Mouse (Mus musculus): Measurements from ENCODE around the gene Kifc1.

DNA sequence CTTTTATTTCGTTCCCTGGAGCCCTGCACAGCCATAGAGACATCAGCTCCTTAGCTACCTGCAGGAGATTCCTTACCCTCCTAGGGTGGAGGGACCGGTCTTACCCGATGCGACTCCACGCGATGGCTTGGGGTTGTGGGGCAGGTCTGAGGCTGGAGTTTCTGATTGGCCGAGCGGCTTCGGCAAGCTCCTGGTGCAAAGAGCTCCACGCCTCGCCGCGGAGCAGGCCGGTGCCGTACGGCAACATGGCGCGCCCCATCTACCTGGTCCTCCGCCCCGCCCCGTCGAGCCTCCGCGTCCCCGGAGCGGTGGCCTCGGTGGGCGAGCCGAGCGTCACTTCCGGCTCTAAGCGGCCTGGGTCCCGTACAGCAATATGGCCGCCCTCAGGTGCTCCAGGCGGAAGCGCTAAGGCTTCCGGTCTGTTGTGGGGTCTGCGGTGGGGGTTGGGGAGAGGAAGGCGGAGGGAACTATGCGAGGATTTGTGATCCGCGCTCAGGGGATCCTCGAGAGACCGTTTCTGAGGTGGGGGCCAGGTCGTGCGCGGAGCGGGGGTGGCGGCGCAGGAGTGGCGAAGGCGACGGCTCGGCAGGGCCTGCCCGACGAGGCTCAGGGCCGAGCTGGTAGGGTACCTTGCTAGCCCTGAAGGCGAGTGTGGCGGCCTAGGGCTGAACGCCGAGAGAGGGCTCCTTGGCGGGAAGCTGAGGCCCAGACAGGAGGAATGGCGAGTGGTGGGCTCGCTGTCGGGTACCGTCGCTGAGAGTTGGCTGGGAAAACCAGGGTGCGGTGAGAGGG lies 18.8 kb upstream of the Kifc1 start, which contains the start of gene Daxx:
- TF ChIP-seq UBTF (IDR thresholded peaks at IDR 0.05; ENCODE audit: low read depth, low read length) (0 out of 2 replicates have a peak, but pooled peaks have one; percentile 68), CTCF (conservative IDR thresholded peaks at IDR 0.05 in 1 of 2, IDR thresholded peaks at IDR 0.05 in 1 of 2; ENCODE audit: low read depth in 2 of 2, low read length in 2 of 2) (no peak), JUND (conservative IDR thresholded peaks at IDR 0.05; ENCODE audit: low read depth, low read length) (no peak), POLR2A (IDR thresholded peaks at IDR 0.05; ENCODE audit: low read depth, low read length) (peak; percentile 88), MXI1 (IDR thresholded peaks at IDR 0.05; ENCODE audit: low read depth, low read length) (peak; percentile 58), CHD2 (IDR thresholded peaks at IDR 0.05; ENCODE audit: low read length) (peak; percentile 89), HCFC1 (IDR thresholded peaks at IDR 0.05; ENCODE audit: low read depth, low read length) (peak; percentile 96), E2F4 (IDR thresholded peaks at IDR 0.05; ENCODE audit: insufficient replicate concordance, low read depth, low read length) (no peak), ZKSCAN1 (IDR thresholded peaks at IDR 0.05; ENCODE audit: borderline replicate concordance, low read depth, low read length) (no peak), MAZ (IDR thresholded peaks at IDR 0.05; ENCODE audit: low read depth, low read length) (peak; percentile 70; the same call in 1 of the 2 replicates), USF1 (IDR thresholded peaks at IDR 0.05; ENCODE audit: low read depth, low read length) (no peak), PAX5 (IDR thresholded peaks at IDR 0.05; ENCODE audit: low read length) (no peak)
